Mouse (Mus musculus) limb, embryonic 13.5 days (tissue): ENCODE measurements around the gene Gm8297. TPM values are rescaled to one million over a fixed set of nuclear protein-coding genes. Genes with fewer than 3 reads are reported as not detected.
"Not testable (repeated sequence)": the region's sequence is repeated elsewhere in the genome, so short reads cannot be mapped to it uniquely, and the experiment has no call there.

Experiments used
- ATAC-seq: fragments of 200-750 bp; cut with Nextera tagmentation; 2 replicates; pipeline ENCODE4 v1.8.0; 2017; ENCODE audit warnings: low read depth, moderate number of reproducible peaks, moderate TSS enrichment; ENCODE audit not compliant: low FRiP score
- H3K27ac ChIP-seq: fragments of 300-500 bp; sonication (generic); 2 replicates; pipeline ENCODE4 v1.5.1; 2015; ENCODE audit warnings: inconsistent platforms, mild to moderate bottlenecking, moderate library complexity
- H3K27me3 ChIP-seq: fragments of 300-500 bp; sonication (generic); 2 replicates; pipeline ENCODE4 v1.6.1; 2015; ENCODE audit warnings: mild to moderate bottlenecking, inconsistent platforms
- H3K36me3 ChIP-seq: fragments of 300-500 bp; sonication (generic); 2 replicates; pipeline ENCODE4 v1.6.1; 2015; ENCODE audit warnings: inconsistent platforms, mild to moderate bottlenecking, moderate library complexity
- H3K4me1 ChIP-seq: fragments of 300-500 bp; sonication (generic); 2 replicates; pipeline ENCODE4 v1.6.1; 2015; ENCODE audit warnings: inconsistent platforms
- H3K4me2 ChIP-seq: fragments of 300-500 bp; sonication (generic); replicated peaks from 2 replicates; pipeline ENCODE4 v1.6.1; 2015; ENCODE audit warnings: inconsistent platforms, mild to moderate bottlenecking, moderate library complexity
- H3K4me3 ChIP-seq: fragments of 300-500 bp; sonication (generic); 2 replicates; pipeline ENCODE4 v1.5.1; 2015; ENCODE audit warnings: moderate library complexity, mild to moderate bottlenecking, inconsistent platforms
- H3K9ac ChIP-seq: fragments of 300-500 bp; sonication (generic); 2 replicates; pipeline ENCODE4 v1.6.1; 2015; ENCODE audit warnings: mild to moderate bottlenecking, inconsistent platforms
- H3K9me3 ChIP-seq: fragments of 300-500 bp; sonication (generic); 2 replicates; pipeline ENCODE4 v1.6.1; 2016; ENCODE audit warnings: inconsistent platforms
- WGBS: fragments of 180-500 bp; shearing (Covaris S2); methylation state at CpG from one replicate; pipeline ENCODE4 v1.1.7; 2015; 5-methylcytosine and 5-hydroxymethylcytosine counted together
- polyA plus RNA-seq: library from polyadenylated mRNA; unstranded; fragments of >200 nt; fragmentation: Nextera tagmentation; extraction: Ambion mirVana; gene quantifications from 2 replicates; pipeline ENCODE4 v1.2.1, GENCODE M21; 2015

Gene Gm8297
- polyA plus RNA-seq: not detected in 2 replicates

DNA sequence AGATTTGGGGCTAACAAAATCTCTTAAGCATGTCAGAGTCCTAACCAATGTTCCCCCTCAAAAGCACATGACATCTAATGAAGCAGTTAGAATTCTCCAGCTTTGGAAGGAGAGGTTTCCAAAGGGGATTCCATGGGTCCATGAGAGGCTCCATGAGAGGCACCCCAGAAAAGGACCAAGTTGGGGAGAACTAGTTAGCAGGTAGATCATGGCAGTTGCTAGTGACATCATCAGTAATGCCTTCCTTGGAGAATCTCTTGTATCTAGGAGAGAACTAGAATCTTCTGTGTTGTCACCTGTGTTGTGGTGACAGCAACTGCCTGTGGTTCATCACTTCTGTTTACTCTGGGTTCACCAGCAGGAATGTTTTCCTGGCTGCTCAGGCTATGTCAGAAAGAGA is at the start of gene Gm8297:
TSS of gene Gm8297 (plus strand) at position 301 of the 400 bp plus-strand sequence.
- not testable (repeated sequence) for H3K4me2 ChIP-seq, H3K9me3 ChIP-seq, H3K9ac ChIP-seq, H3K4me1 ChIP-seq, H3K36me3 ChIP-seq, ATAC-seq, H3K27ac ChIP-seq, H3K4me3 ChIP-seq, H3K27me3 ChIP-seq

DNA sequence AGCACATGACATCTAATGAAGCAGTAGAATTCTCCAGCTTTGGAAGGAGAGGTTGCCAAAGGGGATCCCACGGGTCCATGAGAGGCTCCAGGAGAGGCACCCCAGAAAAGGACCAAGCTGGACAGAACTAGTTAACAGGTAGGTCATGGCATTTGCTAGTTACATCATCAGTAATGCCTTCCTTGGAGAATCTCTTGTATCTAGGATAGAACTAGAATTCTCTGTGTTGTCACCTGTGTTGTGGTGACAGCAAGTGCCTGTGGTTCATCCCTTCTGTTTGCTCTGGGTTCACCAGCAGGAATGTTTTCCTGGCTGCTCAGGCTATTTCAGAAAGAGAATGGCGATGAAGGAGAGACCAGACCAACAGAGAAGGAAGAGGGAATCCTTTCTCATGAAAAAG is 31.9 kb downstream of the Gm8297 start, which contains the start of gene Gm3298:
TSS of gene Gm3298 (plus strand) at position 301 of the 400 bp plus-strand sequence.
- not testable (repeated sequence) for H3K4me2 ChIP-seq, ATAC-seq, H3K9ac ChIP-seq, H3K9me3 ChIP-seq, H3K27me3 ChIP-seq, H3K27ac ChIP-seq, H3K4me3 ChIP-seq, H3K36me3 ChIP-seq, H3K4me1 ChIP-seq
- 75% methylated on average over 1 of the region's 2 CpGs for WGBS

Other genes with a start within 250 kb of the Gm8297 start
- gene Gm9602, start 207.6 kb upstream of the Gm8297 start, polyA plus RNA-seq: not detected in 2 replicates
- gene Gm3269, start 145.8 kb upstream of the Gm8297 start, polyA plus RNA-seq: not detected in 2 replicates
- 0.34 and 0.57 TPM in 2 replicates for gene Gm3264, start 128.4 kb upstream of the Gm8297 start, polyA plus RNA-seq
- not detected in 2 replicates for gene Gm3278, start 91.5 kb upstream of the Gm8297 start, polyA plus RNA-seq
- not detected in 2 replicates for gene Gm3298, start 32.0 kb downstream of the Gm8297 start, polyA plus RNA-seq
- gene 4930555G01Rik, start 66.7 kb downstream of the Gm8297 start, polyA plus RNA-seq: not detected in 2 replicates
- gene Gm8281, start 87.1 kb downstream of the Gm8297 start, polyA plus RNA-seq: 0.56 and 1.0 TPM in 2 replicates
- gene Gm8279, start 147.6 kb downstream of the Gm8297 start, polyA plus RNA-seq: not detected in 2 replicates
- not detected in 2 replicates for gene Gm3317, start 180.6 kb downstream of the Gm8297 start, polyA plus RNA-seq
- gene Gm8271, start 201.9 kb downstream of the Gm8297 start, polyA plus RNA-seq: not detected in 2 replicates